In genomic region chr8:105493495-105493894, GRCm38 (mm10) we compare ENCODE assay signal across 26 mouse cellular contexts. TPM values are rescaled to one million over a fixed set of nuclear protein-coding genes. Genes with fewer than 3 reads are reported as not detected.
DNase-seq lines count a peak whose midpoint lies in the region; ATAC-seq and TF ChIP-seq lines count a peak whose summit lies in the region.
"Had no signal": no experiment of that assay in that cellular context is flagged by ENCODE, and none has a peak within 500 bp of the region (broad histone marks: within the 10 kb centered on the region; RNA-seq: fewer than 3 reads in every experiment).

No protein-coding gene starts in this region.

- no peaks in the 10 kb centered on the region for H3K27me3 ChIP-seq in lung, embryonic 14.5 days (ENCODE audit: insufficient read depth, low read length)
- H3K27me3 ChIP-seq in lung, postnatal 0 days (replicated peaks; ENCODE audit: insufficient read depth, low read length), result no peaks in the 10 kb centered on the region
- H3K27me3 ChIP-seq: embryonic facial prominence, embryonic 12.5 days; forebrain, embryonic 13.5 days; heart, embryonic 13.5 days; hindbrain, embryonic 12.5 days; hindbrain, embryonic 15.5 days had no signal

- peak; percentile 14; the same call in 1 of the 2 replicates for TF ChIP-seq EP300 in lung, postnatal 0 days (IDR thresholded peaks at IDR 0.05)

- no peaks in the 10 kb centered on the region for H3K36me3 ChIP-seq in lung, embryonic 14.5 days (ENCODE audit: insufficient read depth)
- no peaks in the 10 kb centered on the region for H3K36me3 ChIP-seq in lung, postnatal 0 days (ENCODE audit: insufficient read depth, low read length)
- H3K36me3 ChIP-seq: embryonic facial prominence, embryonic 12.5 days; forebrain, embryonic 10.5 days; heart, embryonic 10.5 days; heart, embryonic 13.5 days; hindbrain, embryonic 12.5 days; hindbrain, embryonic 15.5 days had no signal

- TF ChIP-seq POLR2A in lung, adult 2 months (IDR thresholded peaks at IDR 0.05; ENCODE audit: borderline replicate concordance, extremely low read depth, low read depth, low read length), result no peak

- TF ChIP-seq CTCF in lung, embryonic 14.5 days (IDR thresholded peaks at IDR 0.05; ENCODE audit: low read depth), result no peak
- TF ChIP-seq CTCF in lung, adult 2 months (IDR thresholded peaks at IDR 0.05; ENCODE audit: insufficient read depth, low read length), result no peak
- TF ChIP-seq CTCF in lung, postnatal 0 days (IDR thresholded peaks at IDR 0.05), result no peak

- no peak overlapping the region for H3K4me2 ChIP-seq in lung, embryonic 14.5 days
- no peak overlapping the region for H3K4me2 ChIP-seq in lung, postnatal 0 days (replicated peaks; ENCODE audit: low read depth, low read length)
- H3K4me2 ChIP-seq: embryonic facial prominence, embryonic 12.5 days; forebrain, embryonic 13.5 days; heart, embryonic 13.5 days; hindbrain, embryonic 12.5 days; hindbrain, embryonic 15.5 days had no signal

- peak overlapping the region; percentile 64 for H3K27ac ChIP-seq in lung, embryonic 14.5 days (ENCODE audit: low read depth)
- no peak overlapping the region for H3K27ac ChIP-seq in lung, postnatal 0 days (ENCODE audit: low read length)
- H3K27ac ChIP-seq: embryonic facial prominence, embryonic 12.5 days; forebrain, embryonic 10.5 days; forebrain, embryonic 13.5 days; heart, adult 2 months; heart, embryonic 10.5 days; heart, embryonic 13.5 days; hindbrain, embryonic 12.5 days; hindbrain, embryonic 15.5 days had no signal

- peak; percentile 63 for DNase-seq in lung, embryonic 14.5 days
- DNase-seq in lung, adult 2 months, result no peak
- DNase-seq in lung, postnatal 0 days (ENCODE audit: low spot score), result peak; percentile 60
- no peak for DNase-seq in lung, postnatal 14 days
- DNase-seq in NIH3T3 (ENCODE audit: low read depth), result peak; percentile 38
- DNase-seq in MN1 (ENCODE audit: low spot score), result no peak
- DNase-seq: adrenal gland, adult 2 months; adrenal gland, postnatal 14 days; cerebellum, adult 11 months; cerebellum, adult 2 months; cerebellum, adult 9-11 months; cerebellum, postnatal 25 days; embryo, embryonic 11 days; gastrocnemius, postnatal 10 days; gastrocnemius, postnatal 36 days; heart, adult 2 months; heart, postnatal 14 days; heart, postnatal 4 days had no signal

- WGBS in lung, embryonic 14.5 days, result 16% methylated on average over 3 of the region's 3 CpGs
- WGBS in lung, adult 2 months, result 48% methylated on average over 3 of the region's 3 CpGs
- WGBS in lung, postnatal 0 days, result 14% methylated on average over 3 of the region's 3 CpGs

- H3K9ac ChIP-seq in lung, embryonic 14.5 days, result no peak overlapping the region
- no peak overlapping the region for H3K9ac ChIP-seq in lung, postnatal 0 days (replicated peaks; ENCODE audit: low read depth)
- H3K9ac ChIP-seq: embryonic facial prominence, embryonic 12.5 days; forebrain, embryonic 13.5 days; heart, embryonic 13.5 days; hindbrain, embryonic 12.5 days; hindbrain, embryonic 15.5 days had no signal

- no peak overlapping the region for H3K4me3 ChIP-seq in lung, embryonic 14.5 days (ENCODE audit: low read depth, low read length)
- no peak overlapping the region for H3K4me3 ChIP-seq in lung, adult 2 months (replicated peaks; ENCODE audit: extremely low read depth, low read depth, low read length)
- H3K4me3 ChIP-seq in lung, postnatal 0 days (ENCODE audit: low read depth, low read length), result no peak overlapping the region
- H3K4me3 ChIP-seq: embryonic facial prominence, embryonic 12.5 days; forebrain, embryonic 10.5 days; forebrain, embryonic 13.5 days; heart, adult 2 months; heart, embryonic 10.5 days; heart, embryonic 13.5 days; hindbrain, embryonic 12.5 days; hindbrain, embryonic 15.5 days had no signal

- H3K9me3 ChIP-seq in lung, embryonic 14.5 days (ENCODE audit: low read depth, low read length), result no peaks in the 10 kb centered on the region
- no peaks in the 10 kb centered on the region for H3K9me3 ChIP-seq in lung, postnatal 0 days (ENCODE audit: low read length)
- H3K9me3 ChIP-seq: embryonic facial prominence, embryonic 12.5 days; forebrain, embryonic 10.5 days; forebrain, embryonic 13.5 days; heart, embryonic 10.5 days; heart, embryonic 13.5 days; hindbrain, embryonic 12.5 days; hindbrain, embryonic 15.5 days had no signal

- peaks cover 13% of the 10 kb centered on the region for H3K4me1 ChIP-seq in lung, embryonic 14.5 days (ENCODE audit: insufficient read depth)
- no peaks in the 10 kb centered on the region; the same call in 1 of the 2 replicates for H3K4me1 ChIP-seq in lung, adult 2 months (ENCODE audit: control insufficient read depth, insufficient read depth, low read length)
- H3K4me1 ChIP-seq in lung, postnatal 0 days (ENCODE audit: insufficient read depth, low read depth, low read length), result peaks cover 22% of the 10 kb centered on the region; the same call in 1 of the 2 replicates

- ATAC-seq in lung, embryonic 14.5 days (ENCODE audit: insufficient read depth), result no peak
- ATAC-seq in lung, postnatal 0 days, result no peak
- ATAC-seq: forebrain, embryonic 13.5 days; forebrain, embryonic 16.5 days had no signal

RNA-seq across cellular contexts. Expression of gene Zdhhc1, which starts 3.2 kb away (rescaled TPM):
- polyA plus RNA-seq in lung, embryonic 14.5 days (2014; fragmentation: Nextera tagmentation; extraction: Ambion mirVana), result 40.0 and 41.9 TPM in 2 replicates
- polyA plus RNA-seq in lung, adult 2 months (2012; rRNA removed), result 130 and 133 TPM in 2 replicates
- polyA plus RNA-seq in lung, postnatal 0 days (2015; fragmentation: Nextera tagmentation; extraction: Ambion mirVana), result 40.6 and 41.7 TPM in 2 replicates

RNA-seq across cellular contexts. Expression of gene Tppp3, which starts 22.2 kb away (rescaled TPM):
- polyA plus RNA-seq in lung, embryonic 14.5 days (2014; fragmentation: Nextera tagmentation; extraction: Ambion mirVana), result 41.1 and 42.3 TPM in 2 replicates
- polyA plus RNA-seq in lung, adult 2 months (2012; rRNA removed), result 785 and 816 TPM in 2 replicates
- polyA plus RNA-seq in lung, postnatal 0 days (2015; fragmentation: Nextera tagmentation; extraction: Ambion mirVana), result 675 and 696 TPM in 2 replicates

RNA-seq across cellular contexts. Expression of gene Hsd11b2, which starts 25.1 kb away (rescaled TPM):
- polyA plus RNA-seq in lung, embryonic 14.5 days (2014; fragmentation: Nextera tagmentation; extraction: Ambion mirVana), result 4.8 and 5.9 TPM in 2 replicates
- 2.1 and 4.8 TPM in 2 replicates for polyA plus RNA-seq in lung, adult 2 months (2012; rRNA removed)
- polyA plus RNA-seq in lung, postnatal 0 days (2015; fragmentation: Nextera tagmentation; extraction: Ambion mirVana), result 1.8 and 2.9 TPM in 2 replicates

Comparison
In these comparisons a context has a peak if more than half of its experiments do, and no peak if none do; other contexts are left out.
1. DNase-seq: peak in lung, embryonic 14.5 days (single experiment), lung, postnatal 0 days (single experiment) and NIH3T3 (single experiment); none in lung, adult 2 months (single experiment), lung, postnatal 14 days (single experiment) and MN1 (single experiment).
2. RNA of gene Tppp3, which starts 22.2 kb away (polyA plus RNA-seq): 785 to 816 TPM in lung, adult 2 months and 675 to 696 TPM in lung, postnatal 0 days; 41.1 to 42.3 TPM in lung, embryonic 14.5 days; every median in the first group is over 10 times any median in the second.